Mouse (Mus musculus) hindbrain, embryonic 11.5 days (tissue): ENCODE results near the gene Pkdrej. TPM values are rescaled to one million over a fixed set of nuclear protein-coding genes. Genes with fewer than 3 reads are reported as not detected.

Experiments used
- ATAC-seq: fragments of 200-750 bp; cut with Nextera tagmentation; 2 replicates; pipeline ENCODE4 v1.8.0; 2017; ENCODE audit warnings: mild to moderate bottlenecking, moderate TSS enrichment, moderate library complexity; ENCODE audit not compliant: low FRiP score
- DNase-seq: peaks from one replicate; pipeline ENCODE4 v3.0.0-alpha.2; 2015; ENCODE audit warnings: low spot score
- H3K27ac ChIP-seq: fragments of 300-500 bp; sonication (generic); 2 replicates; pipeline ENCODE4 v1.5.1; 2014; ENCODE audit warnings: mild to moderate bottlenecking, low read depth, low read length
- H3K27me3 ChIP-seq: fragments of 300-500 bp; sonication (generic); 2 replicates; pipeline ENCODE4 v1.6.1; 2014; ENCODE audit warnings: mild to moderate bottlenecking, low read length, moderate library complexity, mixed read lengths; ENCODE audit not compliant: control insufficient read depth, insufficient read depth
- H3K36me3 ChIP-seq: fragments of 300-500 bp; sonication (generic); 2 replicates; pipeline ENCODE4 v1.6.1; 2014; ENCODE audit warnings: mild to moderate bottlenecking, low read length, moderate library complexity, mixed read lengths; ENCODE audit not compliant: control insufficient read depth, insufficient read depth
- H3K4me1 ChIP-seq: fragments of 300-500 bp; sonication (generic); replicated peaks from 2 replicates; pipeline ENCODE4 v1.6.1; 2014; ENCODE audit warnings: low read length, mixed read lengths; ENCODE audit not compliant: control insufficient read depth, insufficient read depth
- H3K4me2 ChIP-seq: fragments of 300-500 bp; sonication (generic); replicated peaks from 2 replicates; pipeline ENCODE4 v1.6.1; 2014; ENCODE audit warnings: mild to moderate bottlenecking, low read depth, low read length
- H3K4me3 ChIP-seq: fragments of 300-500 bp; sonication (generic); 2 replicates; pipeline ENCODE4 v1.5.1; 2014; ENCODE audit warnings: low read depth, low read length
- H3K9ac ChIP-seq: fragments of 300-500 bp; sonication (generic); 2 replicates; pipeline ENCODE4 v1.6.1; 2014; ENCODE audit warnings: low read depth, low read length
- H3K9me3 ChIP-seq: fragments of 300-500 bp; sonication (generic); 2 replicates; pipeline ENCODE4 v1.6.1; 2016; ENCODE audit warnings: low read length; ENCODE audit not compliant: control insufficient read depth
- WGBS: fragments of 180-500 bp; shearing (Covaris S2); extraction: QIAGEN DNeasy Blood & Tissue Kit; methylation state at CpG from one replicate; pipeline ENCODE4 v1.1.7; 2014; 5-methylcytosine and 5-hydroxymethylcytosine counted together
- polyA plus RNA-seq: library from polyadenylated mRNA; unstranded; fragments of >200 nt; fragmentation: Nextera tagmentation; extraction: Ambion mirVana; gene quantifications from 2 replicates; pipeline ENCODE4 v1.2.1, GENCODE M21; 2014

Gene Pkdrej
- polyA plus RNA-seq, 1 experiment from 2014 or later, result 0.02 TPM

GRCm38 (mm10) chr15:85806886-85807285 is 14.6 kb downstream of the Pkdrej start:
- WGBS, result 81% methylated on average over 4 of the region's 4 CpGs

GRCm38 (mm10) chr15:85802931-85803330 is 18.6 kb downstream of the Pkdrej start:
- H3K4me1 ChIP-seq, result no peaks in the 10 kb centered on the region
- WGBS, result 94% methylated on average over 2 of the region's 2 CpGs
- H3K27ac ChIP-seq, result no peak overlapping the region
- H3K4me3 ChIP-seq, result no peak overlapping the region
- DNase-seq (no peak), ATAC-seq (no peak)
- no peak overlapping the region for H3K9ac ChIP-seq
- no peaks in the 10 kb centered on the region for H3K9me3 ChIP-seq
- no peaks in the 10 kb centered on the region for H3K27me3 ChIP-seq
- H3K36me3 ChIP-seq, result no peaks in the 10 kb centered on the region
- no peak overlapping the region for H3K4me2 ChIP-seq

More at GRCm38 (mm10) chr15:85806886-85807285, 14.6 kb downstream of the Pkdrej start:
- H3K4me1 ChIP-seq, result peaks cover 2% of the 10 kb centered on the region; the same call in 1 of the 2 replicates
- no peaks in the 10 kb centered on the region for H3K36me3 ChIP-seq
- no peak overlapping the region for H3K9ac ChIP-seq
- no peak overlapping the region for H3K4me3 ChIP-seq
- H3K4me2 ChIP-seq, result no peak overlapping the region
- no peak for ATAC-seq
- no peaks in the 10 kb centered on the region for H3K9me3 ChIP-seq
- no peak for DNase-seq
- no peaks in the 10 kb centered on the region for H3K27me3 ChIP-seq
- no peak overlapping the region for H3K27ac ChIP-seq

- H3K9ac ChIP-seq, result no peak overlapping the region
- H3K36me3 ChIP-seq, result no peaks in the 10 kb centered on the region
- no peaks in the 10 kb centered on the region for H3K4me1 ChIP-seq
- ATAC-seq (no peak), DNase-seq (no peak)
- no peak overlapping the region for H3K4me2 ChIP-seq
- WGBS, result 93% methylated on average over 8 of the region's 8 CpGs
- no peak overlapping the region for H3K4me3 ChIP-seq
- no peak overlapping the region for H3K27ac ChIP-seq
- H3K9me3 ChIP-seq, result no peaks in the 10 kb centered on the region
- no peaks in the 10 kb centered on the region for H3K27me3 ChIP-seq
Measured at GRCm38 (mm10) chr15:85798676-85799075, 22.9 kb downstream of the Pkdrej start.

DNA sequence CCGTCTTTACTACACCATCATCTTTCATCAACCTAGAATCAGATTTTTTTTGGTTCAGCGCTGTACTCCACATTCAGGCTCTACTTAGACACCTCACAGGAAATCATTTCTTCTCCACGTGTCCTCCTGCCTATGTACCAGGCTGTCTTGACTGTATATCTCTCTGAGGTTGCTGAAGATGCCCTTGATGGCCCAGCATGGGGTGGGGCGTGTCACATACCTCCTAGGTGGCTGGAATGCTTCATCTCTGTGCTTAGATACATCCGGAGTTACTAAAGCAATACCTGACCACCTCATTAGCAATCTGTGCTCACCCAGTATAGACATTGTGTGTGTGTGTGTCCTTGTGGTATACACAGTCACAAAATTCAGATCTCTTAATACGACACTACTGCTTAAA is 26.0 kb downstream of the Pkdrej start:
- WGBS, result 75% methylated on average over 6 of the region's 6 CpGs
- Histone ChIP-seq H3K4me1 (no peaks in the 10 kb centered on the region), H3K4me2 (no peak overlapping the region), H3K9me3 (no peaks in the 10 kb centered on the region), H3K4me3 (no peak overlapping the region), H3K36me3 (no peaks in the 10 kb centered on the region), H3K27me3 (no peaks in the 10 kb centered on the region), H3K27ac (no peak overlapping the region), H3K9ac (no peak overlapping the region)
- DNase-seq (no peak), ATAC-seq (no peak)

GRCm38 (mm10) chr15:85792819-85793218 is 28.7 kb downstream of the Pkdrej start:
- H3K4me3 ChIP-seq, result no peak overlapping the region
- H3K4me1 ChIP-seq, result no peaks in the 10 kb centered on the region
- H3K9ac ChIP-seq, result no peak overlapping the region
- DNase-seq (no peak), ATAC-seq (no peak)
- WGBS, result 89% methylated on average over 1 of the region's 1 CpGs
- no peak overlapping the region for H3K4me2 ChIP-seq
- H3K27ac ChIP-seq, result no peak overlapping the region
- H3K27me3 ChIP-seq, result no peaks in the 10 kb centered on the region
- no peaks in the 10 kb centered on the region for H3K9me3 ChIP-seq
- H3K36me3 ChIP-seq, result no peaks in the 10 kb centered on the region

DNA sequence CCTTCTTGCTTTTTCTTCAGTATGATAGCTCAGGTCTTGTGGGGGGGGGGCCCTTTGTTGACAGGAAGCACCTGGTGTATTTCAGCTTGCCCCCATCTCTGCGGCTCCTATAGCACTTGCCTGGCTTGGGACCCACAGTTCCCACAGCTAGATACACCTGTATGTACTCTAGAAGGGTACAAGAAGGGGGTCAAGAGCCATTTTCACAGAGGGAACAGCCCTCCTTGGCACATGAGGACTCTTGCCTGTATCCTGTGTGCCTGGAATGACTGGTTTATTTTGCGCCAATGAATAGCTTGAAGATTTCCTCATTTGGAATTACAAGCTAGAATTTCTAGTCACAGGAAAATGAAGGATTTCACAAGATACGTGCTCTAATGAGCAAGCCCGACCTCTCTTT is 30.1 kb downstream of the Pkdrej start:
- H3K27me3 ChIP-seq, result no peaks in the 10 kb centered on the region
- 92% methylated on average over 4 of the region's 4 CpGs for WGBS
- no peak overlapping the region for H3K4me3 ChIP-seq
- no peak overlapping the region for H3K27ac ChIP-seq
- no peak overlapping the region for H3K4me2 ChIP-seq
- no peak overlapping the region for H3K9ac ChIP-seq
- no peaks in the 10 kb centered on the region for H3K9me3 ChIP-seq
- H3K4me1 ChIP-seq, result no peaks in the 10 kb centered on the region
- no peak for ATAC-seq
- no peak for DNase-seq
- H3K36me3 ChIP-seq, result no peaks in the 10 kb centered on the region

DNA sequence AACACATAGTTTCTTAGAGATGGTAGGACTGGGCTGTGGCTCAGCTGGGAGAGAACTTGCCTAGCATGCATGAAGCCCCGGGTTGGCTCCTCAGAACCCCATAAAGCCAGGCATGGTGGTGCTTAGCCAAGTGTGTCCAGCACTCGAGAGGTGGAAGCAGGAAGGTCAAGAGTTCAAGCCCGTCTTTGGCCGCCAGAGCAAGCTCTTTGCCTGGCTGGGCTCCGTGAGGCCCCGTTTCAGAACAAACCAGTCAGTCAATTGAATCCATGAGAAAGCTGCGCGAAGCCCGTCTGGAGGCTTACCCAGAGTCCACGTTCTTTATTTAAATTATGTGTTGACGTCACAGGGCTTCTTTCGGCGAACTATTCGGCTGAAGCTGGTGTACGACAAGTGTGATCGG is 32.9 kb downstream of the Pkdrej start:
- 76% methylated on average over 16 of the region's 16 CpGs for WGBS
- no peaks in the 10 kb centered on the region for H3K27me3 ChIP-seq
- no peaks in the 10 kb centered on the region for H3K4me1 ChIP-seq
- H3K27ac ChIP-seq, result no peak overlapping the region
- no peak overlapping the region for H3K4me3 ChIP-seq
- no peaks in the 10 kb centered on the region for H3K36me3 ChIP-seq
- DNase-seq, result no peak
- no peak for ATAC-seq
- no peaks in the 10 kb centered on the region for H3K9me3 ChIP-seq
- H3K4me2 ChIP-seq, result no peak overlapping the region
- no peak overlapping the region for H3K9ac ChIP-seq

GRCm38 (mm10) chr15:85788051-85788450 is 33.5 kb downstream of the Pkdrej start:
- Histone ChIP-seq H3K4me3 (no peak overlapping the region), H3K4me2 (no peak overlapping the region), H3K36me3 (no peaks in the 10 kb centered on the region), H3K4me1 (no peaks in the 10 kb centered on the region), H3K9ac (no peak overlapping the region), H3K27ac (no peak overlapping the region), H3K27me3 (no peaks in the 10 kb centered on the region), H3K9me3 (no peaks in the 10 kb centered on the region)
- 88% methylated on average over 4 of the region's 4 CpGs for WGBS
- DNase-seq (no peak), ATAC-seq (no peak)

DNA sequence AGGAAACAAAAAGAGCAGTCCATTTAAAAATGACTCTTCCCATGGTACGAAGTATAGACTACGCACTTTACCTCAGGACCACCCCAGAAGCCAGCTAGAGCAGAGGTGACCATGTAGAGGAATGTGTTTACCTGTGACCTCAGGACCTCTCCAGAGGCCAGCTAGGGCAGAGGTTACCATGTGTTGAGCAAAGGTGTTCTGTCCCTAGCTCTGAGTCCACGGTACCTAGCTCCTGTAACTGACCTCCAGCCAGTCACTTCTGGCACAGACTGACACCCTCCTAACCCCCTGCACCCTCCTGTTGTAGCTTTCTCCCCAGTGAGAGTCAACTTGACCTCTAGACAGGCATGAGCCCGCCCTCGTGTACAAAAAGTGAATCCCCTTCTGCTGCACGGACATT is 34.1 kb downstream of the Pkdrej start:
- Histone ChIP-seq H3K4me1 (no peaks in the 10 kb centered on the region), H3K4me2 (no peak overlapping the region), H3K36me3 (no peaks in the 10 kb centered on the region), H3K9me3 (no peaks in the 10 kb centered on the region), H3K27me3 (no peaks in the 10 kb centered on the region), H3K4me3 (no peak overlapping the region), H3K9ac (no peak overlapping the region), H3K27ac (no peak overlapping the region)
- ATAC-seq (no peak), DNase-seq (no peak)
- WGBS, result 93% methylated on average over 6 of the region's 6 CpGs
